Mouse (Mus musculus) retina, embryonic 14.5 days (tissue): ENCODE measurements around the gene Ptpru.
"Not testable (repeated sequence)": the region's sequence is repeated elsewhere in the genome, so short reads cannot be mapped to it uniquely, and the experiment has no call there.

ENCODE experiments used
- DNase-seq: peaks from one replicate; pipeline ENCODE4 v3.0.0-alpha.2; 2015; ENCODE audit warnings: low spot score

Ptpru gene

GRCm38 (mm10) chr4:131833971-131834609 is 4.0 kb downstream of the Ptpru start:
- peak; percentile 88 for DNase-seq

GRCm38 (mm10) chr4:131832759-131833407 is 5.2 kb downstream of the Ptpru start:
- no peak for DNase-seq

DNA sequence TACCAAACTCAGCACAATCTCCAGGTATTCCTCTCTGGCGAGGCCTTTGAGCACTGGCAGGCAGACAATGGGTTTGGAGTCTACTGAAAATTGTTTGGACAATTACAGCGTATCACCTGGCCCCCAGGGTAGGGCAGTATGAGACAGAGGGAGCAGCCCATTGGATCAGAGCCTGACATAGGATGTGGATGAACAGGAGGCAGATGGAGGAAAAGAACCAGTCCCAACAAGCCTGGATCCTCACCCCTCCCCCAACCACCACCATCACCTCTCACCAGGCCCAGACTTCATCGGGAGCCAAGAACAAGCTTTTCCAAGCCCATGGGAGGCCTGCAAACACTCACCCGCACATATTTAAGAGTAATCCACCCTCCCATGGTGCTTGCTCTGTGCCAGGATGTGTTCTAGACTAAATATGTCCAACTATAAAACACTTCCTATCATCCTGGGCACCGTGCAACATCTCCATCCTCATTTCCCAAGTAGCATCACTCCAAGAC is 6.5 kb downstream of the Ptpru start:
- no peak for DNase-seq

DNA sequence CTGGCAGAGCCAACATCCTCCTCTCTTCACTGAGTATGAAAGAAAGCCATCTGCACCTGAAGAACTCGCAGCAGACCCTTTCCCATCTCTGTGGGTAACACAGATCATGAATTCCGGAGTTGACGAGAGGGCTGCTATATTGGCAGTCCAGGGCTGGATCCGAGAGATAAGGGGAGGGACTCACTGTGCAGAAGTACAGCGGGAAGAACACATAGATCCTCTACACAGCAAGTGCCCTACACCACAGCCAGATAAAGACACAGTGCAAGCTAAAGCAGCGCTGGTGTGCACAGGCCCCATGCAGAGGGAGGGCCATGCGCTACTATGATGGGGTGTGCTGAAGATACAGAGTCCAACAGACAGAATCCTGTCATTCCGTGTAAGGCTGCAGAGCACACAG is 9.0 kb downstream of the Ptpru start:
- no peak for DNase-seq

DNA sequence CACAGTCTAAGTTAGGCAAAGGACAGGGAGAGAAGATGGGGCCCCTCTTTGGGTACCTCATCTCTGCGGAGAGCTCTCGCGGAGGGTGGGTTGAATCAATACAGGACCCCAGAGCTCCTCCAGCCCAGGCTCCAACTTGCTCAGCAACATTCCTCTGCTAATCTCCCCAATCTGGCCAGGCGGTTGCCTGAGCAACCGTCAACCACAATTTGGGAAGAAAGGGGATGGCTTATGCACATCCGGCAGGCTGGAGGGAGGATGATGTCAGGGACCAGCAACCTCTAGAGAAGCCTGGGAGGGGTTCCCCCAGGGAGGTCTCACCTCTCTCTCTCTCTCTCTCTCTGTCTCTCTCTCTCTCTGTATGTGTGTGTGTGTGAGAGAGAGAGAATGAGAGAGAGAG is 11.2 kb downstream of the Ptpru start:
- peak; percentile 71 for DNase-seq

- peak; percentile 65 for DNase-seq
Measured at GRCm38 (mm10) chr4:131825830-131826229, 12.3 kb downstream of the Ptpru start.

DNA sequence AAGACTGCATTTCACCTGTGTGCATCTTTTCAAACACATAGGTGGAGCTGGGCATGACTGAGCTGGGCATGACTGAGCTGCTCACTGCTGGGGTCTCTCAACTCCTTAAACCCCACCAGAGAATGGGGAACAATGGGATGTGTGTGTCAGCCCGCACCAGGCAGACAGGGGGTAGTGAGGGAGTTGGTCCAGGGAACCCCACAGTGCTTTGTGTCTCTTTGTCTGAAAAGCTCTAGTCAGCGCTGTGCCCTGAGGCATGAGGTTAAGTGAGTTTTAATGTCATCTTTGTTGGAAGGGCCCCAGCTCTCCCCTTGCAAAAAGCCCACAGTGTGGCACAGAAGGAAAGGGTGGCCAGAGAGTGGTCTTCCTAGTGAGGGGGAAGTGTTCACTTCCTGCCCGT is 13.1 kb downstream of the Ptpru start:
- peak; percentile 56 for DNase-seq

DNA sequence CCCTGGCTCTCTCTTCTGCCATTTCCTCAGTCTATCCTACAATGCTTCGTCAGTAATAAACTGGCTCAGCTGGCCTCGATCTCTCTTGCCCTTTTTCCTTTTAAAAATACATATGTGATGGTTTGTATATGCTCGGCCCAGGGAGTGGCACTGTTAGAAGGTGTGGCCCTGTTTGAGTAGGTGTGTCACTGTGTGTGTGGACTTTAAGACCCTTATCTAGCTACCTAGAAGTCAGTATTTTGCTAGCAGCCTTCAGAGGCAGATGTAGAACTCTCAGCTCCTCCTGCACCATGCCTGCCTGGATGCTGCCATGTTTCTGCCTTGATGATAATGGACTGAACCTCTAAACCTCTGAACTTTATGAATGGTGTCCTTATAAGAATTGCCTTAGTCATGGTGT is 15.5 kb downstream of the Ptpru start:
- DNase-seq: no peak

DNA sequence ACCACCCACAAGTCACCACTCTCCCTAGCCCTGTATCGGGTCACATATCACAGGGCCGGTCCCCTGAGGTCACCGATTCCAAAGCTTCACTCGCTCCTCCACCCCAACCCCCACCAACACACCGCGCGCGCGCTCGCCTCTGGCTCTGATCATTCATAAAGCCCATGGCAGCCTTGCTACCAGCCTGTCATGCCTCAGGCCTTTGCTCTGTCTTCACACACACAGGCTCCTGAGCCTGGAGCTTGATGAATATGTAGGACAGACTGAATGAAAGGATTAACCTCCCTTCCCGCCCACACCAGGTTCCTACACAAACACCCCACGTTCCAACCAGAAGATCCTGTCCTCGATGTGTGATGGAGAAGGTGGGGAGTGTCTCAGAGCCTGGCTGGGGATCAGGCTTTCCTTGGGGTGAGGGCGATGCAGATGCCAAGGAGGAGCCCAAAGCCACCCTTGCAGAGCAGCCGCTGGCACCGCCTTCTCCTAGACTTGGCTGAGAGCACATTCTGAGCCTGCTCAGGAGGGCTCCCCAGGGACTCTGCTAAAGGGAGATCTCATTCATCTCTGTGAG is 16.8 kb downstream of the Ptpru start:
- DNase-seq: peak; percentile 59

GRCm38 (mm10) chr4:131818926-131819325 is 19.2 kb downstream of the Ptpru start:
- no peak for DNase-seq

DNA sequence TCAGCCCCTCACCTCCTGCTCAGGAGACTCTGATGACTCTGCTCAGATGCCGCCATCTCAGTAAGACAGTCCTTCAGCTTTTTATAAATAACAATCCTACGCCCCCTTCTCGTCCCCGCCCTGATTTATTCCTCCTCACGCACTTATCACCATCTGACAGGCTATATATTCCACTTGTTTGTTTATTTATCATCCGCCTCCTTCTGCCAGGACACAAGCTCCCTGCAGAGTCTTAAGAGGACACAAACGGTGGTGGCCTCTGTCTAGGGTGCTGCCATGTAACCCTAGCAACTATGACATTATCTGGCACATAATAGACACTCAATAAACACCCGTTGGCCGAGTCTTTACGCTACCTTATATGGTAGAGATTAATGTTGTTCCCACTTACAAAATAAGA is 22.3 kb downstream of the Ptpru start:
- DNase-seq: no peak

- DNase-seq: no peak
Measured at GRCm38 (mm10) chr4:131814869-131815268, 23.2 kb downstream of the Ptpru start.

DNA sequence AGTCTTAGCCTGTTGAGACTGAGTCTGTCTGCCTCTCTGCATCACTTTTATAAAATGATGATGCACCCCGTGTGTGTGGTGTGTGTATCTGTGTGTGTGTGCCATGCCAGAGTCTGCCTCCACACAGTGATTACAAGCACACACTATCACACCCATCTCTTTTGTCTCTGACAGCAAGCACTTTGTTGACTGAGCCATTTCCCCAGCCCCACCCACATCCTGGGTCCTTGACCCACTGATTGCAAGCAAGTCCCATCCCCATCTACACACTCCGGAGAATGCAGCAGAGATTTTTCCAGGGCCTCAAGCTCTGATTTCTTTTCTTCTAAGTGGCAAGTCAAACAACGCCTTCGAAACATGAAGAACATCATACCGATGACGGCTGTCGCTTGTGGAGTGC is 24.3 kb downstream of the Ptpru start:
- no peak for DNase-seq

DNA sequence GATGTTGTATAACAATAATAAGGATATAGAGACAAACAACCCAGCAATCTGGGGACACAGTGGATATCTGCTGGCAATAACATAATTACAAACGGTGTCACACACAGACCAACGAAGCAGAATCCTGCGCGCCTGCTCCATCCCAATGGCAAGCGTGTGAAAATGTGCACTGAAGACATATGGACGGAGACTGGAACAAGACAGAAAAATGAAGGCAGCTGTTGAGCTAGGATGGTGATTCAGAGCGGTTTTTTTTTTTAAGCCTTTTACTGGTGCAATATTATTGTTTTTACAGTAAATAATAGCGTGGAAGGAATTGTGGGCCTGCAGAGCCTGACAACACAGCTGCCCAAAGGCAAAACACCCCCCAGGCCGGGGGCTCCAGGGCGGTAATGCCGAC is 25.6 kb downstream of the Ptpru start:
- DNase-seq: no peak

- DNase-seq: no peak
Measured at GRCm38 (mm10) chr4:131805255-131805654, 32.8 kb downstream of the Ptpru start.

DNA sequence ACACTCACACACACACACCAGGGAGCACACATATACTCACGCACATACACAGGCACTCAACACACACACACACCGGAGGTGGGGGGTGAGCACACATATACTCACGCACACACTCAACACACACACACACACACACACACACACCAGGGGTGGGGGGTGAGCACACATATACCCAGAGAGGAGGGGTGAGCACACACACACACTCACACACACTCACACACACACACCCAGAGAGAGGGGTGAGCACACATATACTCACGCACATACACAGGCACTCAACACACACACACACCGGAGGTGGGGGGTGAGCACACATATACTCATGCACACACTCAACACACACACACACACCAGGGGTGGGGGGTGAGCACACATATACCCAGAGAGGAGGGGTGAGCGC is 33.4 kb downstream of the Ptpru start:
- DNase-seq: not testable (repeated sequence)

- no peak for DNase-seq
Measured at GRCm38 (mm10) chr4:131803846-131804245, 34.2 kb downstream of the Ptpru start.

- DNase-seq: no peak
Measured at GRCm38 (mm10) chr4:131798968-131799367, 39.1 kb downstream of the Ptpru start.

DNA sequence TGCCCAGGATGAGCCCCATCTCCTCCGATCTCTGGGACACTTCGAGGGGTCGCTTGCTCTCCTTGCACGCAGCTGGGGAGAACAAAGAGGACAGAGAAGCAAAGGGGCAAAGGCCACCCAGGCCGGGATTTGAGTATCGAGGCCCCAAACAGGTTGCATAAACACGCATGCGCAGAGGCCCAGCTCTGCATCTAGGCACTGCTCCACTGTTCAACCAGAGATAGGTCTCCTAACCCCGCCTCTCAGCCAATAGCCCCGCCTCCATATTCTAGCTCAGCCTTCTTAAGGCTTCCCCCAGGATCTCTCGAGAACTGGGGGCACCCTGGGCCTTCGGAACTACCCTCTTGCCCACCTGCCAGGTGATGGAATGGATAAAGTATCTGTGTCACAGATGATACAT is 40.2 kb downstream of the Ptpru start:
- peak; percentile 22 for DNase-seq

- no peak for DNase-seq
Measured at GRCm38 (mm10) chr4:131797483-131797882, 40.6 kb downstream of the Ptpru start.

GRCm38 (mm10) chr4:131796312-131797080 is 41.6 kb downstream of the Ptpru start:
- DNase-seq: no peak

GRCm38 (mm10) chr4:131786800-131787199 is 51.3 kb downstream of the Ptpru start:
- no peak for DNase-seq

DNA sequence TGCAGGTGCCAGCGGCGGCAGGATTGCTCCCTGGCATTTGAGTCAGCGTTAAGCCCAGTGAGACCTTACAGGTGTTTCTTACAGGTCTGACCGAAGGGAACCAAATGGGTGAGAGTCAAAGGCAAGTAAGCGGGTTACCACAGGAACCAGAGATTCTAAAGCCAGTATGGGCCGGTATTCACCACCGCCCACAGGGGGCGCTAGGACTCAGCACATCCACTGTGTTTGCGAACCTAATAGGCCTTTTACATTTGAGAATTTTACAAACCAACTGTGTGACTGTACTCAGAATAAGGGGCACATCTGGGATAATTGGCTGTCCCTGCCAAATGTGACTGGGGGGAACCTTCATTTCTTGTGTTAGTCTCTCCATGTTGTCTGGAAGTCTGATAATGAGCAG is 54.1 kb downstream of the Ptpru start:
- DNase-seq: peak; percentile 83
